Mouse (Mus musculus): ENCODE results near the gene Map4k2. TPM values are rescaled to one million over a fixed set of nuclear protein-coding genes. Genes with fewer than 3 reads are reported as not detected.
"Not testable (repeated sequence)": the region's sequence is repeated elsewhere in the genome, so short reads cannot be mapped to it uniquely, and the experiment has no call there.

Gene Map4k2
- polyA plus RNA-seq, 1 experiment from 2014 or later, result 14.3 TPM

DNA sequence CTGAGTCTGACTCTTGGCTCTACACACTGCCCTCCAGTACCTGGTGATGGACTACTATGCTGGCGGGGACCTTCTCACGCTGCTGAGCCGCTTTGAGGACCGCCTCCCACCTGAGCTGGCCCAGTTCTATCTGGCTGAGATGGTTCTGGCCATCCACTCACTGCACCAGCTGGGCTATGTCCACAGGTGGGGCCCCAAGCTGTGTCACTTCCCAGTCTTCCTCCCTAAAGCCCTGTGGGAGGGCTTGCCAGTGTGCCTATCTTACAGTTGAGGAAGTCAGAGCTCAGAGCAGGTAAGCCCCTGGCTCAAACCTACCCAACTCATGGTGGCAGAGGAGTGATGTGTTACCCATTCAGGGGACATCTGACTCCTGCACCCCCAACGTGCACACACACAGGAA is 30.8 kb upstream of the Map4k2 start:
- H3K4me1 ChIP-seq (ENCODE audit: control insufficient read depth, insufficient read depth, low read length), result no peaks in the 10 kb centered on the region
- DNase-seq (no peak), ATAC-seq (ENCODE audit: low FRiP score, low TSS enrichment) (no peak)
- H3K4me3 ChIP-seq (replicated peaks; ENCODE audit: low read depth, low read length), result no peak overlapping the region
- no peaks in the 10 kb centered on the region for H3K9me3 ChIP-seq (ENCODE audit: control insufficient read depth, low read length)
- no peak overlapping the region for H3K27ac ChIP-seq (replicated peaks; ENCODE audit: low read depth, low read length)
- 0 out of 2 replicates have a peak, but pooled peaks cover 4% of the 10 kb centered on the region for H3K36me3 ChIP-seq (ENCODE audit: control insufficient read depth, insufficient read depth, low read length)
- 88% methylated on average over 5 of the region's 5 CpGs for WGBS
- H3K4me2 ChIP-seq (ENCODE audit: low read length), result no peak overlapping the region
- H3K27me3 ChIP-seq (ENCODE audit: control insufficient read depth, insufficient read depth, low read length), result no peaks in the 10 kb centered on the region
- no peak overlapping the region for H3K9ac ChIP-seq (replicated peaks; ENCODE audit: low read length)

DNA sequence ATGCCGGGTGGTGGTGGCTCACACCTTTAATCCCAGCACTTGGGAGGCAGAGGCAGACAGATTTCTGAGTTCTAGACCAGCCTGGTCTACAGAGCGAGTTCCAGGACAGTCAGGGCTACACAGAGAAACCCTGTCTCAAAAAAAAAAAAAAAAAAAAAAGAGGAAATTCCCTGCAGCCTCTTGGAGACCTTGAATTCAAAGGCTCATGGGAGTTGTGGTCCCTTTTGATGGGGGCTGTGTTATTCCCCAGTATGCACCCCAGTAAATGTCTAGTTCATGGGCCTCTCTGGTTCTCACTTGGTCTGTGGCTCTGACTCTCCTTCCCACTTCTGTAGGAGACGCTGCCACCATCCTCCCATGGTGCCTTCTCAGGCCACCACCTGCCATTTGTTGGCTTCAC is 29.2 kb upstream of the Map4k2 start:
- WGBS, result 91% methylated on average over 3 of the region's 3 CpGs
- not testable (repeated sequence) for H3K4me1 ChIP-seq (ENCODE audit: control insufficient read depth, insufficient read depth, low read length); DNase-seq; H3K4me2 ChIP-seq (ENCODE audit: low read length); H3K27me3 ChIP-seq (ENCODE audit: control insufficient read depth, insufficient read depth, low read length); H3K9ac ChIP-seq (replicated peaks; ENCODE audit: low read length); H3K9me3 ChIP-seq (ENCODE audit: control insufficient read depth, low read length); H3K27ac ChIP-seq (replicated peaks; ENCODE audit: low read depth, low read length); H3K36me3 ChIP-seq (ENCODE audit: control insufficient read depth, insufficient read depth, low read length); H3K4me3 ChIP-seq (replicated peaks; ENCODE audit: low read depth, low read length); ATAC-seq (ENCODE audit: low FRiP score, low TSS enrichment)

DNA sequence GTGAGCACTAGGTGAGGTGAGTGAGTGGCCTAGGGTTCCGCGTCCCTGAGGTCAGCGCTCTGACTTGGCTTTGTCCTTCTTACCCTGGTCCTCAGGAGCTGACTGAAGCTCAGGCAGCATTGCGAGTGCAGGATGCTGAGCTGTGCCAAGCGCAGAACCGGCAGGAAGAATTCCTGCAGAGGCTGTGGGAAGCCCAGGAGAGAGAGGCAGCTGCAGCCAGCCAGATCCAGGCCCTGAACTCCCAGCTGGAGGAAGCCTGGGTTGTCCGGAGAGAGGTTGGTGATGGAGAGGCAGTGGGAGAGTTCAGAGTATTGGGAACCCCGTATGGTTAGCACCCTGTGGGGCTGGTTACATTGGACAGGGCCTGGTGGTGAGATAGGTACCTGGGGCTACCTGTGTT is 27.1 kb upstream of the Map4k2 start:
- ATAC-seq (ENCODE audit: low FRiP score, low TSS enrichment), result no peak
- Histone ChIP-seq H3K4me3 (replicated peaks; ENCODE audit: low read depth, low read length) (no peak overlapping the region), H3K4me1 (ENCODE audit: control insufficient read depth, insufficient read depth, low read length) (no peaks in the 10 kb centered on the region), H3K9me3 (ENCODE audit: control insufficient read depth, low read length) (no peaks in the 10 kb centered on the region), H3K27ac (replicated peaks; ENCODE audit: low read depth, low read length) (no peak overlapping the region), H3K4me2 (ENCODE audit: low read length) (no peak overlapping the region), H3K27me3 (ENCODE audit: control insufficient read depth, insufficient read depth, low read length) (no peaks in the 10 kb centered on the region), H3K36me3 (ENCODE audit: control insufficient read depth, insufficient read depth, low read length) (peaks cover 9% of the 10 kb centered on the region; the same call in 1 of the 2 replicates), H3K9ac (replicated peaks; ENCODE audit: low read length) (no peak overlapping the region)
- WGBS, result 89% methylated on average over 8 of the region's 8 CpGs
- DNase-seq, result no peak

DNA sequence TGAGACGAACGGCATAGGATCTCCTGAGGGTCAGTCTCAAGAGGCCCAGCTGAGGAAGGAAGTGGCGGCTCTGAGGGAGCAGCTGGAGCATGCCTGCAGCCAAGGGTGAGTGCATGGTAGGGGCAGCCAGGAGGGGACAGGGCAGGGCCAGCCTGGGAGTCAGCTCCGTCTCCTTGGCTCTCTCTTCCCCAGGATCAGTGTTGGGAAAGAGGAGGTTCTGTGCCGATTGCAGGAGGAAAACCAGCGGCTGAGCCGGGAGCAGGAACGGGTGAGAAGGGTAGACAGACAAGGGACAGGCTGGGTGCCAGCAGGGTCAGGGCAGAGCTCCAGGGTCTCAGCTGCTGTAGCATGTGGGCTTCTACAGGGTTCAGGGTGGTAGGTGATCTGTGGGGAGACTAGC is 26.4 kb upstream of the Map4k2 start:
- H3K36me3 ChIP-seq (ENCODE audit: control insufficient read depth, insufficient read depth, low read length), result peaks cover 9% of the 10 kb centered on the region; the same call in 1 of the 2 replicates
- H3K4me1 ChIP-seq (ENCODE audit: control insufficient read depth, insufficient read depth, low read length), result no peaks in the 10 kb centered on the region
- WGBS, result 87% methylated on average over 8 of the region's 8 CpGs
- no peak overlapping the region for H3K4me2 ChIP-seq (ENCODE audit: low read length)
- no peak for DNase-seq
- no peak overlapping the region for H3K9ac ChIP-seq (replicated peaks; ENCODE audit: low read length)
- H3K9me3 ChIP-seq (ENCODE audit: control insufficient read depth, low read length), result no peaks in the 10 kb centered on the region
- no peak for ATAC-seq (ENCODE audit: low FRiP score, low TSS enrichment)
- H3K27ac ChIP-seq (replicated peaks; ENCODE audit: low read depth, low read length), result no peak overlapping the region
- no peaks in the 10 kb centered on the region for H3K27me3 ChIP-seq (ENCODE audit: control insufficient read depth, insufficient read depth, low read length)
- H3K4me3 ChIP-seq (replicated peaks; ENCODE audit: low read depth, low read length), result no peak overlapping the region

DNA sequence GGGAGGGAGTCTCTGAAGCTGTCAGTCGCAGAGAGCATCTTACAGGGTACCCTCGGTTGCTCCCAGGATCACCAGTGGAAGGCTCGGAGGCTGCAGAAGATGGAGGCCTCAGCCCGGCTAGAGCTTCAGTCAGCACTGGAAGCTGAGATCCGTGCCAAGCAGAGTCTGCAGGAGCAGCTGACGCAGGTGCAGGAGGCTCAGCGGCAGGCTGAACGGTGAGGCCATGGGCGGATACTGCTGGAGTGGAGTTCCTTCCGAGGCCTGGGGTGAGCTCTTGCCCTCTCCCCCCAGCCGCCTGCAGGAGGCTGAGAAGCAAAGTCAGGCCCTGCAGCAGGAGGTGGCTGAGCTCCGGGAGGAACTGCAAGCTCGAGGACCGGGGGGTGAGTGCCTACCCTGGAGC is 25.4 kb upstream of the Map4k2 start:
- 79% methylated on average over 14 of the region's 14 CpGs for WGBS
- ATAC-seq (ENCODE audit: low FRiP score, low TSS enrichment) (no peak), DNase-seq (no peak)
- no peak overlapping the region for H3K4me2 ChIP-seq (ENCODE audit: low read length)
- H3K27me3 ChIP-seq (ENCODE audit: control insufficient read depth, insufficient read depth, low read length), result no peaks in the 10 kb centered on the region
- no peaks in the 10 kb centered on the region for H3K4me1 ChIP-seq (ENCODE audit: control insufficient read depth, insufficient read depth, low read length)
- H3K36me3 ChIP-seq (ENCODE audit: control insufficient read depth, insufficient read depth, low read length), result peaks cover 8% of the 10 kb centered on the region; the same call in 1 of the 2 replicates
- H3K9me3 ChIP-seq (ENCODE audit: control insufficient read depth, low read length), result no peaks in the 10 kb centered on the region
- no peak overlapping the region for H3K4me3 ChIP-seq (replicated peaks; ENCODE audit: low read depth, low read length)
- no peak overlapping the region for H3K27ac ChIP-seq (replicated peaks; ENCODE audit: low read depth, low read length)
- no peak overlapping the region for H3K9ac ChIP-seq (replicated peaks; ENCODE audit: low read length)

DNA sequence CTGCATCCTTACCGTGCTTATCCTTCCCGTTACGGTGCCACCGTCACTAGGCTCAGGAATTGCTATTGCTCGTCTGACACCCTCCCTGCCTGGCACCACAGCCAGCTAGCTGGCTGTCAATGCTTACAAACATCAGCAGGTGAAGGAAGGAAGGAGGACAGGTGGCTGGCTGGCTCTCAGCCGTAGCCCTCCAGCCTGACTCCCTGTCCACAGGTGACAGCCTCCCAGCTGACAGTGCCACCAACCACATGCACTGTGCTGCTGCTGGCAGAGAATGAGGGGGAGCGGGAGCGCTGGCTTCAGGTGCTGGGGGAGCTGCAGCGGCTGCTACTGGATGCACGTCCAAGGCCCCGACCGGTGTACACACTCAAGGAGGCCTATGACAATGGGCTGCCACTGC is 22.8 kb upstream of the Map4k2 start:
- Histone ChIP-seq H3K4me2 (ENCODE audit: low read length) (no peak overlapping the region), H3K4me1 (ENCODE audit: control insufficient read depth, insufficient read depth, low read length) (no peaks in the 10 kb centered on the region), H3K27me3 (ENCODE audit: control insufficient read depth, insufficient read depth, low read length) (no peaks in the 10 kb centered on the region), H3K4me3 (replicated peaks; ENCODE audit: low read depth, low read length) (no peak overlapping the region), H3K9ac (replicated peaks; ENCODE audit: low read length) (no peak overlapping the region), H3K9me3 (ENCODE audit: control insufficient read depth, low read length) (no peaks in the 10 kb centered on the region), H3K36me3 (ENCODE audit: control insufficient read depth, insufficient read depth, low read length) (peaks cover 12% of the 10 kb centered on the region; the same call in 1 of the 2 replicates), H3K27ac (replicated peaks; ENCODE audit: low read depth, low read length) (no peak overlapping the region)
- 92% methylated on average over 12 of the region's 12 CpGs for WGBS
- ATAC-seq (ENCODE audit: low FRiP score, low TSS enrichment) (no peak), DNase-seq (no peak)

DNA sequence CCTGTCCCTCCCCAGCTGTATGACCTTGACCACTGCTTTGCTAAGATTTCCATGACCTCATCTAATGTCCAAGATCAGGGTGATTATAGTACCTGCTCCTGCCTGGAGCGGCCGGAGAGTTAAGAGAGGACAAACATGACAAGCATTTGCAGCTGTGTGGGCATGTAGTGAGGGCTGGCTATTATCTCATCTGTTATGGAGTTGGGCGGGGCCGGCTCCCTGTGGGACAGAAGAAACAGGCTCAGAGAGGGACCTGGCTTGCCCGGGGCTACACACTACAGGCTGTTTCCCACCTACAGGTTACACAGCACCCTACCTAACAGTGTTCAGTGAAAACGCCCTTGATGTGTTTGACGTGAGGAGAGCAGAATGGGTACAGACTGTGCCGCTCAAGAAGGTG is 19.6 kb upstream of the Map4k2 start:
- 93% methylated on average over 8 of the region's 8 CpGs for WGBS
- Histone ChIP-seq H3K9ac (replicated peaks; ENCODE audit: low read length) (no peak overlapping the region), H3K9me3 (ENCODE audit: control insufficient read depth, low read length) (no peaks in the 10 kb centered on the region), H3K27me3 (ENCODE audit: control insufficient read depth, insufficient read depth, low read length) (no peaks in the 10 kb centered on the region), H3K36me3 (ENCODE audit: control insufficient read depth, insufficient read depth, low read length) (peaks cover 13% of the 10 kb centered on the region; the same call in 1 of the 2 replicates), H3K27ac (replicated peaks; ENCODE audit: low read depth, low read length) (no peak overlapping the region), H3K4me3 (replicated peaks; ENCODE audit: low read depth, low read length) (no peak overlapping the region), H3K4me2 (ENCODE audit: low read length) (no peak overlapping the region), H3K4me1 (ENCODE audit: control insufficient read depth, insufficient read depth, low read length) (no peaks in the 10 kb centered on the region)
- ATAC-seq (ENCODE audit: low FRiP score, low TSS enrichment) (no peak), DNase-seq (no peak)

DNA sequence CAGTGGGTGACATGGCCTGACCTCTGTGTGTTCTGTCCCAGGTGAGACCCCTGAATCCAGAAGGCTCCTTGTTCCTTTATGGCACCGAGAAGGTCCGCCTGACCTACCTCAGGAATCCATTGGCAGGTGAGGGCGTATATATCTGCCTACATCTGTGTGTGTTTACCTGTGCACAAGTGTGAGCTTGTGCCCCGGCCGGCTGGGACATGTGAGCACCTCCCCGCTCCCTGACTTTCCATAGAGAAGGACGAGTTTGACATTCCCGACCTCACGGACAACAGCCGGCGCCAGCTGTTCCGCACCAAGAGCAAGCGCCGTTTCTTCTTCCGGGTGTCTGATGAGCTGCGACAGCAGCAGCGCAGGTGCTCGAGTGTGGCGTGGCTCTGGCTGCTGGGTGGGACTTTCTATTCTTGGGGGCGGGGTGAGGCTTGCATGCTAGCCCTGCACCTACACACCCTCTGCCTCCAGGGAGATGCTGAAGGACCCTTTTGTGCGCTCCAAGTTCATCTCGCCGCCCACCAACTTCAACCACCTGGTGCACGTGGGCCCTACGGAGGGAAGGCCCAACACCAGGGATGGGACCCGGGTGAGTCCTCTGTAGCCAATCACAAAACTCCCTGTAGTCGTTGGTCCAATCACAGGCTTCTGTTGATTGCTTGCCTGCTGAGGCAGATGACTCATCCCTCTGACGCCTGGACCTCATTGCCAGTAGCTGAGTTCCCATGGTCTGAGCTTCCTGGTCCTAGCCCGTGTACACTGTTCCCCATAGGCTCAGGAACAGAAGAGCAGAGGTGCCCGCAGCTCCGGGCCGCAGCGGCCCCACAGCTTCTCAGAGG is 18.9 kb upstream of the Map4k2 start:
- WGBS, result 87% methylated on average over 33 of the region's 33 CpGs
- H3K4me2 ChIP-seq (ENCODE audit: low read length), result no peak overlapping the region
- no peak overlapping the region for H3K27ac ChIP-seq (replicated peaks; ENCODE audit: low read depth, low read length)
- ATAC-seq (ENCODE audit: low FRiP score, low TSS enrichment) (no peak), DNase-seq (no peak)
- no peaks in the 10 kb centered on the region for H3K27me3 ChIP-seq (ENCODE audit: control insufficient read depth, insufficient read depth, low read length)
- H3K4me3 ChIP-seq (replicated peaks; ENCODE audit: low read depth, low read length), result no peak overlapping the region
- no peak overlapping the region for H3K9ac ChIP-seq (replicated peaks; ENCODE audit: low read length)
- peaks cover 9% of the 10 kb centered on the region; the same call in 1 of the 2 replicates for H3K36me3 ChIP-seq (ENCODE audit: control insufficient read depth, insufficient read depth, low read length)
- H3K4me1 ChIP-seq (ENCODE audit: control insufficient read depth, insufficient read depth, low read length), result no peaks in the 10 kb centered on the region
- H3K9me3 ChIP-seq (ENCODE audit: control insufficient read depth, low read length), result no peaks in the 10 kb centered on the region

DNA sequence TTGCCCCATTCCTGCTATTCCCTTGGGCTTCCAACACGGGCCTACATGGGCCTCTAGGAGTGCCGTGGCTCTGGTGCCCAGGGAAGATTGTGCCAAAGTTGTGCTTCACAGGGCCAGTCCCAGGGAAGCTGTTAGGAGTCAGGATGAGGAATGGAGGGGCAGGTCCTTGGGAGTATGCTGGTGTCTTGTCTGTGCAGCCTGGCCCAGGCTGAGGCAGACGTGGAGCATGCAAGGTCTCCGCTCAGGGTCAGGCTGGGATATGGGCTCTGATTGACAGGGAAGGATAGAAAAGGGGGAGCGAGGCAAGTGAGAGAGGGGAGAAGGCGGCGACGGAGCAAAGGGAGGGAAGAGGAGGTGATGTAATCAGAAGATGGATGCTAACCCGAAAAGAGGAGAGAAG is 16.2 kb upstream of the Map4k2 start:
- 83% methylated on average over 9 of the region's 9 CpGs for WGBS

More for the DNA sequence above, 16.2 kb upstream of the Map4k2 start:
- no peak overlapping the region for H3K4me3 ChIP-seq (replicated peaks; ENCODE audit: low read depth, low read length)
- 0 out of 2 replicates have a peak, but pooled peaks cover 7% of the 10 kb centered on the region for H3K36me3 ChIP-seq (ENCODE audit: control insufficient read depth, insufficient read depth, low read length)
- H3K9ac ChIP-seq (replicated peaks; ENCODE audit: low read length), result no peak overlapping the region
- H3K4me1 ChIP-seq (ENCODE audit: control insufficient read depth, insufficient read depth, low read length), result no peaks in the 10 kb centered on the region
- no peak for ATAC-seq (ENCODE audit: low FRiP score, low TSS enrichment)
- H3K9me3 ChIP-seq (ENCODE audit: control insufficient read depth, low read length), result no peaks in the 10 kb centered on the region
- H3K4me2 ChIP-seq (ENCODE audit: low read length), result no peak overlapping the region
- no peaks in the 10 kb centered on the region for H3K27me3 ChIP-seq (ENCODE audit: control insufficient read depth, insufficient read depth, low read length)
- no peak overlapping the region for H3K27ac ChIP-seq (replicated peaks; ENCODE audit: low read depth, low read length)
- no peak for DNase-seq
